Mouse (Mus musculus): ENCODE results near the gene Catsperd.

- TF ChIP-seq CTCF (IDR thresholded peaks at IDR 0.05; ENCODE audit: borderline replicate concordance, insufficient read depth, low read depth, low read length): no peak
- TF ChIP-seq POLR2A (IDR thresholded peaks at IDR 0.05; ENCODE audit: borderline replicate concordance, insufficient read depth, low read length): no peak
These were observed 11.2 kb upstream of the Catsperd start for GRCm38 (mm10) chr17:56616725-56617124.

All from cerebellum, adult 2 months (tissue).